Mouse (Mus musculus) cerebellum, adult 18-20 months (tissue): ENCODE results near the gene Kcna1.

ENCODE experiments used
- DNase-seq, 2 experiments: peaks; one replicate each; pipeline ENCODE4 v3.0.0; 2021

Kcna1 gene

GRCm38 (mm10) chr6:126597741-126598140 is 48.4 kb downstream of the Kcna1 start:
- no peak for DNase-seq

- peak; percentile 66 to 75 for DNase-seq
These were observed 50.2 kb downstream of the Kcna1 start for GRCm38 (mm10) chr6:126595805-126596629.

- no peak for DNase-seq
These were observed 51.1 kb downstream of the Kcna1 start for GRCm38 (mm10) chr6:126595130-126595529.

- no peak for DNase-seq
These were observed 51.8 kb downstream of the Kcna1 start for GRCm38 (mm10) chr6:126594365-126594764.

- DNase-seq, result no peak
These were observed 52.8 kb downstream of the Kcna1 start for GRCm38 (mm10) chr6:126593336-126593735.
